ENCODE assay signal across 9 mouse cellular contexts in the genomic region with DNA sequence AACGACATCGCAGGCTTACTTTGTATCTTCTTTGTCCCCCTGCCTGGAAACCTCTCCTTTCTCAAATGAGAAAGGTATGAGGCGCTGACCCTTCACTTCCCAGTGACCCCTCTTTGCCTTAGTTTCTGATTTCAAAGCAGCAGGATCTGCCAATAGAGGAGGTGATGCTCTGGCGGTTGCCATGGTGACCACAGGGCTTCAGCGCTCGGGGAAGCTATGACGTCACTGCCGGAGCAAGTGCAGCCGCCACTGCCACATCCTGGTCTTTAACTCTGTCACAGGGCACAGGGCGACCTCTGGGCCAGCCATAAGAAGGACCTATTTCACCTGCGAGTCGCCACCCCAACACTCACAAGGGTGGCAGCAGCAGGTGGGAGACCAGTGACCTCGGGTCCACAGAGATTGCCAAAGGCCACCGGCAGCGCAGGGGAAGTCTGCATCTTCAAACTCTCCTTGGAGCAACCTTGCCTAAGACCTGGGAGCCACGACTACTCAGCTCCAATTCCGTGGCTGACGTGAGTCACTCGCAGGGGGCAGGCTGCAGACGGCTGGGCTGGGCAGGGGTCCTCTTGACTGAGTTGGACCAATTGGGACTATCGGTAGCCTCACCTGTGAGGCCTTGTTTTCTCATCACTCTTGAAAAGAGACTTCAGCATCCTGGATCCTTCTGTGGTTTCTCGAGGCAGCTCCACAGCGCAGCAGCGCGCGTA. TPM values are rescaled to one million over a fixed set of nuclear protein-coding genes. Genes with fewer than 3 reads are reported as not detected.
DNase-seq lines count a peak whose midpoint lies in the region; ATAC-seq and TF ChIP-seq lines count a peak whose summit lies in the region.
"Had no signal": no experiment of that assay in that cellular context is flagged by ENCODE, and none has a peak within 500 bp of the region (broad histone marks: within the 10 kb centered on the region; RNA-seq: fewer than 3 reads in every experiment).

A gene (plus strand): TSS at position 228 of the 710 bp plus-strand sequence.

- peaks cover 37% of the 10 kb centered on the region for H3K4me1 ChIP-seq in embryonic facial prominence, embryonic 12.5 days
- peaks cover 47% of the 10 kb centered on the region for H3K4me1 ChIP-seq in hindbrain, embryonic 14.5 days (replicated peaks; ENCODE audit: control insufficient read depth, insufficient read depth, low read length)
- peaks cover 57% of the 10 kb centered on the region for H3K4me1 ChIP-seq in midbrain, embryonic 15.5 days

- 0 out of 2 replicates have a peak within 1 kb of the TSS, but pooled peaks have one; percentile 3 for H3K27ac ChIP-seq in embryonic facial prominence, embryonic 12.5 days
- peak within 1 kb of the TSS; percentile 5 for H3K27ac ChIP-seq in hindbrain, embryonic 14.5 days
- H3K27ac ChIP-seq in midbrain, embryonic 15.5 days: peak within 1 kb of the TSS; percentile 79
- no peak within 1 kb of the TSS for H3K27ac ChIP-seq in gastrocnemius, adult 2 months

- H3K27me3 ChIP-seq in embryonic facial prominence, embryonic 12.5 days: no peaks in the 10 kb centered on the region
- H3K27me3 ChIP-seq in hindbrain, embryonic 14.5 days (ENCODE audit: control insufficient read depth, insufficient read depth, low read length): no peaks in the 10 kb centered on the region
- no peaks in the 10 kb centered on the region for H3K27me3 ChIP-seq in midbrain, embryonic 15.5 days (replicated peaks)

- no peaks in the 10 kb centered on the region for H3K9me3 ChIP-seq in embryonic facial prominence, embryonic 12.5 days
- no peaks in the 10 kb centered on the region for H3K9me3 ChIP-seq in hindbrain, embryonic 14.5 days (ENCODE audit: control insufficient read depth, low read length)
- no peaks in the 10 kb centered on the region for H3K9me3 ChIP-seq in midbrain, embryonic 15.5 days

- H3K36me3 ChIP-seq in embryonic facial prominence, embryonic 12.5 days: no peaks in the 10 kb centered on the region
- no peaks in the 10 kb centered on the region for H3K36me3 ChIP-seq in hindbrain, embryonic 14.5 days (replicated peaks; ENCODE audit: control insufficient read depth, insufficient read depth)
- no peaks in the 10 kb centered on the region for H3K36me3 ChIP-seq in midbrain, embryonic 15.5 days (replicated peaks)

- peak within 1 kb of the TSS; percentile 28 for H3K4me3 ChIP-seq in embryonic facial prominence, embryonic 12.5 days
- peak within 1 kb of the TSS; percentile 45 for H3K4me3 ChIP-seq in hindbrain, embryonic 14.5 days (replicated peaks; ENCODE audit: low read length)
- peak within 1 kb of the TSS; percentile 48 for H3K4me3 ChIP-seq in midbrain, embryonic 15.5 days
- no peak within 1 kb of the TSS for H3K4me3 ChIP-seq in gastrocnemius, adult 2 months
- H3K4me3 ChIP-seq: erythroblast, embryonic 14.5 days had no signal

- H3K4me2 ChIP-seq in embryonic facial prominence, embryonic 12.5 days (replicated peaks): peak within 1 kb of the TSS; percentile 47
- peak within 1 kb of the TSS; percentile 85 for H3K4me2 ChIP-seq in hindbrain, embryonic 14.5 days (replicated peaks)
- peak within 1 kb of the TSS; percentile 79 for H3K4me2 ChIP-seq in midbrain, embryonic 15.5 days

- 16% methylated on average over 26 of the region's 26 CpGs for WGBS in embryonic facial prominence, embryonic 12.5 days
- 19% methylated on average over 26 of the region's 26 CpGs for WGBS in hindbrain, embryonic 14.5 days
- 18% methylated on average over 26 of the region's 26 CpGs for WGBS in midbrain, embryonic 15.5 days

- peak; percentile 53 to 67 for DNase-seq in CD8-positive naive resting alpha-beta T cell, adult 2 months (ENCODE audit: low read depth in 2 of 2, low spot score in 2 of 2)
- peak; percentile 81 for DNase-seq in ZHBTc4 (ENCODE audit: low read depth, low spot score)
- DNase-seq in hindbrain, embryonic 14.5 days (ENCODE audit: low spot score): peak; percentile 88
- DNase-seq in left cerebral cortex, postnatal 14 days (ENCODE audit: low spot score in 2 of 2): peak; percentile 92 to 93
- DNase-seq in spleen, postnatal 36 days (ENCODE audit: low spot score in 2 of 2): peak; percentile 56 to 60
- DNase-seq in gastrocnemius, adult 2 months: no peak

- H3K9ac ChIP-seq in embryonic facial prominence, embryonic 12.5 days: no peak within 1 kb of the TSS
- H3K9ac ChIP-seq in hindbrain, embryonic 14.5 days: peak within 1 kb of the TSS; percentile 67
- H3K9ac ChIP-seq in midbrain, embryonic 15.5 days: peak within 1 kb of the TSS; percentile 46

- intact Hi-C loops in left cerebral cortex, postnatal 14 days (cut with DNase I): no loop called here
- intact Hi-C loops in gastrocnemius, adult 2 months (cut with DNase I): no loop called here

- no peak for TF ChIP-seq CTCF in gastrocnemius, adult 2 months (IDR thresholded peaks at IDR 0.05)

- ATAC-seq in embryonic facial prominence, embryonic 12.5 days (ENCODE audit: insufficient number of reproducible peaks, insufficient read depth, low FRiP score, low TSS enrichment): no peak
- ATAC-seq in hindbrain, embryonic 14.5 days (ENCODE audit: low FRiP score): peak; percentile 79
- ATAC-seq in midbrain, embryonic 15.5 days (replicated peaks): peak; percentile 81

RNA-seq across cellular contexts. Expression of the gene that starts here (rescaled TPM):
- 0.36 and 0.41 TPM in 2 replicates for polyA plus RNA-seq in embryonic facial prominence, embryonic 12.5 days (2016; fragmentation: Nextera tagmentation; extraction: Ambion mirVana)
- 7.6 and 7.8 TPM in 2 replicates for polyA plus RNA-seq in hindbrain, embryonic 14.5 days (2014; fragmentation: Nextera tagmentation; extraction: Ambion mirVana)
- total RNA-seq in left cerebral cortex, postnatal 14 days (2021): 10 to 100 TPM; 59.2 to 61.7 TPM
- 6.8 and 7.1 TPM in 2 replicates for polyA plus RNA-seq in midbrain, embryonic 15.5 days (2015; fragmentation: Nextera tagmentation; extraction: Ambion mirVana)
- not detected for total RNA-seq in gastrocnemius, adult 2 months (2021)
- polyA plus RNA-seq: erythroblast, embryonic 14.5 days had no signal

Comparison
In these comparisons a context has a peak if more than half of its experiments do, and no peak if none do; other contexts are left out.
1. RNA of the gene that starts here (total RNA-seq): 59.2 to 61.7 TPM in left cerebral cortex, postnatal 14 days; not detected in gastrocnemius, adult 2 months; every median in the first group is over 10 times any median in the second.
2. Peak in every context shown above with its lines, with median percentiles within 50 percentile points of each other: H3K4me2 ChIP-seq.